17 mouse cellular contexts compared by ENCODE assay signal in the genomic region with DNA sequence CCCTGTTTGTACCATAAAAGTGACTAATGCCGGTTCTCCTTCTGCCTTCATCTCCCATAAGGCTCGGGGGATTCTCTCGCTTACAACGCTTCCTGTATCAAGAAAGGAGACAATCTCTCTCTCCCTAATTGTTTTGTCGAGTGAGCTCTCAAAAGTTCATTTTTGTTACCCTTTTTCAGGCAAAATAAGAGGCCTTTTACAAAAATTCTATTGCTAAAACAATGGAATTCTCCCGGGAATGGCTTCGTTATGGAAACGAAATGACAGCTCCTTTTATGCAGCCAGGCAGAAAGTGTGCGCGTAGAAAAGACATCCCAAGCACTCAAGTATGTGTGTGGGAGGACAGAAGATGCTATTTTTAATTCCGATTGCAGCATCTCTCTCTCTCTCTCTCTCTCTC.
A peak's percentile ranks its signal among the peaks of the same experiment; 100 is the strongest.
DNase-seq lines count a peak whose midpoint lies in the region; ATAC-seq and TF ChIP-seq lines count a peak whose summit lies in the region.
"Had no signal": no experiment of that assay in that cellular context is flagged by ENCODE, and none has a peak within 500 bp of the region (broad histone marks: within the 10 kb centered on the region; RNA-seq: fewer than 3 reads in every experiment).

No protein-coding gene starts in this region.

- intact Hi-C loops in heart, adult 2 months (cut with DNase I), result no loop called here

- H3K79me2 ChIP-seq in heart, adult 2 months (replicated peaks; ENCODE audit: control insufficient read depth, insufficient read depth, low read length), result no peaks in the 10 kb centered on the region

- H3K9me3 ChIP-seq in midbrain, embryonic 15.5 days, result no peaks in the 10 kb centered on the region
- H3K9me3 ChIP-seq: embryonic facial prominence, embryonic 13.5 days; liver, embryonic 15.5 days had no signal

- TF ChIP-seq CTCF in heart, adult 2 months (IDR thresholded peaks at IDR 0.05), result no peak
- no peak for TF ChIP-seq CTCF in layer of hippocampus, adult 2 months (conservative IDR thresholded peaks at IDR 0.05)

- DNase-seq in heart, adult 2 months, result no peak
- no peak for DNase-seq in heart, adult 18-20 months
- no peak for DNase-seq in layer of hippocampus, adult 2 months (ENCODE audit: low spot score in 2 of 2)
- no peak for DNase-seq in layer of hippocampus, adult 9-10 months (ENCODE audit: low spot score)
- DNase-seq in brain, embryonic 18.5 days (ENCODE audit: low read depth, low spot score), result peak; percentile 55
- no peak for DNase-seq in adrenal gland, adult (ENCODE audit: inconsistent age in 2 of 2, low spot score in 1 of 2)
- DNase-seq: adrenal gland, postnatal 14 days; cerebellum, adult 8-10 months; gastrocnemius, adult 2 months; layer of hippocampus, postnatal 36 days; thymus, postnatal 4 days had no signal

- H3K27ac ChIP-seq in heart, adult 2 months, result peak overlapping the region; percentile 26
- peak overlapping the region; percentile 61 for H3K27ac ChIP-seq in layer of hippocampus, adult 2 months
- H3K27ac ChIP-seq in midbrain, embryonic 15.5 days, result peak overlapping the region; percentile 39; the same call in 1 of the 2 replicates
- H3K27ac ChIP-seq: embryonic facial prominence, embryonic 13.5 days; liver, embryonic 15.5 days had no signal

- TF ChIP-seq EP300 in heart, adult 2 months (IDR thresholded peaks at IDR 0.05; ENCODE audit: insufficient read depth, low read depth, low read length), result no peak

- ATAC-seq in midbrain, embryonic 15.5 days (replicated peaks), result no peak
- ATAC-seq in CD4-positive, CD25-positive, alpha-beta regulatory T cell, adult 4 months, result no peak
- ATAC-seq: intestine, postnatal 0 days; Patski had no signal

- H3K4me1 ChIP-seq in heart, adult 2 months (ENCODE audit: control insufficient read depth, insufficient read depth, low read length), result no peaks in the 10 kb centered on the region
- H3K4me1 ChIP-seq in midbrain, embryonic 15.5 days, result no peaks in the 10 kb centered on the region
- H3K4me1 ChIP-seq: embryonic facial prominence, embryonic 13.5 days; liver, embryonic 15.5 days had no signal

- H3K27me3 ChIP-seq in heart, adult 2 months (ENCODE audit: control insufficient read depth, insufficient read depth, low read length), result no peaks in the 10 kb centered on the region
- no peaks in the 10 kb centered on the region for H3K27me3 ChIP-seq in midbrain, embryonic 15.5 days (replicated peaks)
- H3K27me3 ChIP-seq: embryonic facial prominence, embryonic 13.5 days; liver, embryonic 15.5 days; Patski had no signal

- no peak overlapping the region; the same call in 1 of the 2 replicates for H3K4me3 ChIP-seq in heart, adult 2 months
- H3K4me3 ChIP-seq in layer of hippocampus, adult 2 months, result peak overlapping the region; percentile 23; the same call in 1 of the 2 replicates
- H3K4me3 ChIP-seq in midbrain, embryonic 15.5 days, result no peak overlapping the region
- H3K4me3 ChIP-seq: embryonic facial prominence, embryonic 13.5 days; gastrocnemius, adult 2 months; liver, embryonic 15.5 days had no signal

- 0 out of 2 replicates have a peak overlapping the region, but pooled peaks have one; percentile 9 for H3K4me2 ChIP-seq in midbrain, embryonic 15.5 days
- H3K4me2 ChIP-seq: embryonic facial prominence, embryonic 13.5 days; liver, embryonic 15.5 days had no signal

- TF ChIP-seq POLR2A in heart, adult 2 months (IDR thresholded peaks at IDR 0.05; ENCODE audit: insufficient read depth, low read depth, low read length), result no peak

- peaks cover 2% of the 10 kb centered on the region; the same call in 1 of the 2 replicates for H3K36me3 ChIP-seq in heart, adult 2 months (ENCODE audit: control insufficient read depth, insufficient read depth, low read length)
- H3K36me3 ChIP-seq in midbrain, embryonic 15.5 days (replicated peaks), result no peaks in the 10 kb centered on the region
- H3K36me3 ChIP-seq: embryonic facial prominence, embryonic 13.5 days; liver, embryonic 15.5 days had no signal

- H3K9ac ChIP-seq in heart, adult 2 months (ENCODE audit: low read depth, low read length), result no peak overlapping the region
- H3K9ac ChIP-seq in midbrain, embryonic 15.5 days, result no peak overlapping the region
- H3K9ac ChIP-seq: embryonic facial prominence, embryonic 13.5 days; liver, embryonic 15.5 days had no signal

- 24% methylated on average over 11 of the region's 11 CpGs for WGBS in heart, adult 2 months
- WGBS in midbrain, embryonic 15.5 days, result 59% methylated on average over 11 of the region's 11 CpGs
